Mouse (Mus musculus) forebrain, embryonic 15.5 days (tissue): Measurements from ENCODE around the gene Qk. TPM values are rescaled to one million over a fixed set of nuclear protein-coding genes. Genes with fewer than 3 reads are reported as not detected.

ENCODE experiments used
- ATAC-seq: fragments of 200-750 bp; cut with Nextera tagmentation; replicated peaks from 2 replicates; pipeline ENCODE4 v1.8.0; 2017; ENCODE audit warnings: mild to moderate bottlenecking, moderate TSS enrichment, moderate library complexity
- H3K27ac ChIP-seq: fragments of 300-500 bp; sonication (generic); replicated peaks from 2 replicates; pipeline ENCODE4 v1.5.1; 2015; ENCODE audit warnings: mild to moderate bottlenecking, inconsistent platforms
- H3K27me3 ChIP-seq: fragments of 300-500 bp; sonication (generic); 2 replicates; pipeline ENCODE4 v1.6.1; 2015; ENCODE audit warnings: inconsistent platforms
- H3K36me3 ChIP-seq: fragments of 300-500 bp; sonication (generic); 2 replicates; pipeline ENCODE4 v1.6.1; 2015; ENCODE audit warnings: mild to moderate bottlenecking, inconsistent platforms
- H3K4me1 ChIP-seq: fragments of 300-500 bp; sonication (generic); 2 replicates; pipeline ENCODE4 v1.6.1; 2015; ENCODE audit warnings: inconsistent platforms
- H3K4me2 ChIP-seq: fragments of 300-500 bp; sonication (generic); replicated peaks from 2 replicates; pipeline ENCODE4 v1.6.1; 2015; ENCODE audit warnings: mild to moderate bottlenecking, inconsistent platforms
- H3K4me3 ChIP-seq: fragments of 300-500 bp; sonication (generic); 2 replicates; pipeline ENCODE4 v1.5.1; 2015; ENCODE audit warnings: mild to moderate bottlenecking, inconsistent platforms
- H3K9ac ChIP-seq: fragments of 300-500 bp; sonication (generic); replicated peaks from 2 replicates; pipeline ENCODE4 v1.6.1; 2015; ENCODE audit warnings: mild to moderate bottlenecking, inconsistent platforms
- H3K9me3 ChIP-seq: fragments of 300-500 bp; sonication (generic); 2 replicates; pipeline ENCODE4 v1.6.1; 2016; ENCODE audit warnings: inconsistent platforms
- WGBS: fragments of 180-500 bp; shearing (Covaris S2); methylation state at CpG from one replicate; pipeline ENCODE4 v1.1.7; 2015; ENCODE audit warnings: mixed read lengths; 5-methylcytosine and 5-hydroxymethylcytosine counted together
- polyA plus RNA-seq: library from polyadenylated mRNA; unstranded; fragments of >200 nt; fragmentation: Nextera tagmentation; extraction: Ambion mirVana; gene quantifications from 2 replicates; pipeline ENCODE4 v1.2.1, GENCODE M21; 2015

Gene Qk
- polyA plus RNA-seq, 1 experiment from 2014 or later = 45.4 TPM

GRCm38 (mm10) chr17:10227798-10228538, 91.7 kb downstream of the Qk start:
- Histone ChIP-seq H3K27me3 (no peaks in the 10 kb centered on the region), H3K4me3 (no peak overlapping the region), H3K4me2 (peak overlapping the region; percentile 14; the same call in 1 of the 2 replicates), H3K36me3 (no peaks in the 10 kb centered on the region), H3K4me1 (peaks cover 23% of the 10 kb centered on the region), H3K27ac (peak overlapping the region; percentile 65), H3K9ac (no peak overlapping the region), H3K9me3 (no peaks in the 10 kb centered on the region)
- peak; percentile 90 for ATAC-seq
- WGBS = 18% methylated on average over 3 of the region's 3 CpGs

- H3K9ac ChIP-seq = no peak overlapping the region
- H3K4me1 ChIP-seq = peaks cover 8% of the 10 kb centered on the region; the same call in 1 of the 2 replicates
- H3K27ac ChIP-seq = no peak overlapping the region
- ATAC-seq = no peak
- no peak overlapping the region for H3K4me2 ChIP-seq
- H3K36me3 ChIP-seq = peaks cover 6% of the 10 kb centered on the region; the same call in 1 of the 2 replicates
- H3K27me3 ChIP-seq = no peaks in the 10 kb centered on the region
- no peaks in the 10 kb centered on the region for H3K9me3 ChIP-seq
- 73% methylated on average over 5 of the region's 5 CpGs for WGBS
- no peak overlapping the region for H3K4me3 ChIP-seq
Measured at GRCm38 (mm10) chr17:10216164-10216563, 103.5 kb downstream of the Qk start.

- Histone ChIP-seq H3K36me3 (peaks cover 10% of the 10 kb centered on the region; the same call in 1 of the 2 replicates), H3K27me3 (no peaks in the 10 kb centered on the region), H3K4me2 (no peak overlapping the region), H3K27ac (0 out of 2 replicates have a peak overlapping the region, but pooled peaks have one; percentile 7), H3K4me3 (no peak overlapping the region), H3K9me3 (no peaks in the 10 kb centered on the region), H3K9ac (no peak overlapping the region), H3K4me1 (peaks cover 6% of the 10 kb centered on the region; the same call in 1 of the 2 replicates)
- WGBS = 25% methylated on average over 12 of the region's 12 CpGs
- no peak for ATAC-seq
Measured at GRCm38 (mm10) chr17:10209154-10209777, 110.4 kb downstream of the Qk start.

GRCm38 (mm10) chr17:10198662-10199061, 121.0 kb downstream of the Qk start:
- Histone ChIP-seq H3K9ac (no peak overlapping the region), H3K27ac (no peak overlapping the region), H3K4me2 (no peak overlapping the region), H3K4me1 (no peaks in the 10 kb centered on the region), H3K27me3 (no peaks in the 10 kb centered on the region), H3K36me3 (peaks cover 6% of the 10 kb centered on the region; the same call in 1 of the 2 replicates), H3K4me3 (no peak overlapping the region), H3K9me3 (no peaks in the 10 kb centered on the region)
- ATAC-seq = no peak
- 91% methylated on average over 2 of the region's 2 CpGs for WGBS

GRCm38 (mm10) chr17:10198231-10198630, 121.4 kb downstream of the Qk start:
- H3K4me1 ChIP-seq = no peaks in the 10 kb centered on the region
- no peak overlapping the region for H3K27ac ChIP-seq
- no peaks in the 10 kb centered on the region for H3K9me3 ChIP-seq
- no peak overlapping the region for H3K9ac ChIP-seq
- 89% methylated on average over 3 of the region's 3 CpGs for WGBS
- no peak overlapping the region for H3K4me2 ChIP-seq
- H3K4me3 ChIP-seq = no peak overlapping the region
- peaks cover 6% of the 10 kb centered on the region; the same call in 1 of the 2 replicates for H3K36me3 ChIP-seq
- no peaks in the 10 kb centered on the region for H3K27me3 ChIP-seq
- no peak for ATAC-seq

- H3K4me1 ChIP-seq = no peaks in the 10 kb centered on the region
- ATAC-seq = no peak
- H3K27me3 ChIP-seq = no peaks in the 10 kb centered on the region
- WGBS = 97% methylated on average over 6 of the region's 6 CpGs
- no peak overlapping the region for H3K9ac ChIP-seq
- no peak overlapping the region for H3K27ac ChIP-seq
- H3K4me3 ChIP-seq = no peak overlapping the region
- no peaks in the 10 kb centered on the region for H3K9me3 ChIP-seq
- peaks cover 6% of the 10 kb centered on the region; the same call in 1 of the 2 replicates for H3K36me3 ChIP-seq
- no peak overlapping the region for H3K4me2 ChIP-seq
Measured at GRCm38 (mm10) chr17:10195703-10196102, 124.0 kb downstream of the Qk start.

GRCm38 (mm10) chr17:10190857-10191256, 128.8 kb downstream of the Qk start:
- peaks cover 8% of the 10 kb centered on the region for H3K4me1 ChIP-seq
- no peak overlapping the region for H3K27ac ChIP-seq
- no peaks in the 10 kb centered on the region for H3K9me3 ChIP-seq
- H3K4me3 ChIP-seq = no peak overlapping the region
- 81% methylated on average over 1 of the region's 1 CpGs for WGBS
- no peak overlapping the region for H3K4me2 ChIP-seq
- no peak for ATAC-seq
- H3K36me3 ChIP-seq = no peaks in the 10 kb centered on the region
- H3K27me3 ChIP-seq = no peaks in the 10 kb centered on the region
- no peak overlapping the region for H3K9ac ChIP-seq

GRCm38 (mm10) chr17:10188481-10188880, 131.2 kb downstream of the Qk start:
- ATAC-seq = no peak
- H3K36me3 ChIP-seq = no peaks in the 10 kb centered on the region
- H3K9ac ChIP-seq = no peak overlapping the region
- H3K4me2 ChIP-seq = no peak overlapping the region
- H3K9me3 ChIP-seq = no peaks in the 10 kb centered on the region
- 55% methylated on average over 3 of the region's 3 CpGs for WGBS
- peaks cover 8% of the 10 kb centered on the region for H3K4me1 ChIP-seq
- no peak overlapping the region for H3K4me3 ChIP-seq
- 0 out of 2 replicates have a peak overlapping the region, but pooled peaks have one; percentile 13 for H3K27ac ChIP-seq
- H3K27me3 ChIP-seq = no peaks in the 10 kb centered on the region

GRCm38 (mm10) chr17:10187431-10188020, 132.1 kb downstream of the Qk start:
- Histone ChIP-seq H3K4me3 (no peak overlapping the region), H3K36me3 (no peaks in the 10 kb centered on the region), H3K9me3 (no peaks in the 10 kb centered on the region), H3K9ac (no peak overlapping the region), H3K27ac (peak overlapping the region; percentile 13; the same call in 1 of the 2 replicates), H3K4me2 (no peak overlapping the region), H3K4me1 (peaks cover 8% of the 10 kb centered on the region), H3K27me3 (no peaks in the 10 kb centered on the region)
- ATAC-seq = no peak
- WGBS = 66% methylated on average over 4 of the region's 4 CpGs

GRCm38 (mm10) chr17:10181761-10182160, 137.9 kb downstream of the Qk start:
- no peaks in the 10 kb centered on the region for H3K36me3 ChIP-seq
- ATAC-seq = no peak
- H3K4me2 ChIP-seq = no peak overlapping the region
- H3K4me1 ChIP-seq = peaks cover 10% of the 10 kb centered on the region
- WGBS = 69% methylated on average over 6 of the region's 6 CpGs
- H3K9me3 ChIP-seq = no peaks in the 10 kb centered on the region
- H3K27ac ChIP-seq = no peak overlapping the region
- no peak overlapping the region for H3K4me3 ChIP-seq
- no peak overlapping the region for H3K9ac ChIP-seq
- no peaks in the 10 kb centered on the region for H3K27me3 ChIP-seq

- H3K9me3 ChIP-seq = no peaks in the 10 kb centered on the region
- no peak overlapping the region for H3K9ac ChIP-seq
- no peak overlapping the region for H3K4me3 ChIP-seq
- WGBS = 24% methylated on average over 5 of the region's 5 CpGs
- no peak for ATAC-seq
- H3K36me3 ChIP-seq = no peaks in the 10 kb centered on the region
- H3K4me2 ChIP-seq = no peak overlapping the region
- no peaks in the 10 kb centered on the region for H3K27me3 ChIP-seq
- no peak overlapping the region for H3K27ac ChIP-seq
- H3K4me1 ChIP-seq = peaks cover 10% of the 10 kb centered on the region
Measured at GRCm38 (mm10) chr17:10177096-10177495, 142.6 kb downstream of the Qk start.

GRCm38 (mm10) chr17:10161258-10161657, 158.4 kb downstream of the Qk start:
- H3K36me3 ChIP-seq = no peaks in the 10 kb centered on the region
- H3K27ac ChIP-seq = no peak overlapping the region
- no peaks in the 10 kb centered on the region for H3K4me1 ChIP-seq
- WGBS = 90% methylated on average over 3 of the region's 3 CpGs
- H3K9me3 ChIP-seq = no peaks in the 10 kb centered on the region
- H3K4me3 ChIP-seq = no peak overlapping the region
- ATAC-seq = no peak
- no peak overlapping the region for H3K9ac ChIP-seq
- H3K4me2 ChIP-seq = no peak overlapping the region
- H3K27me3 ChIP-seq = no peaks in the 10 kb centered on the region
